Mouse (Mus musculus): ENCODE data around the gene Kmo. TPM values are rescaled to one million over a fixed set of nuclear protein-coding genes. Genes with fewer than 3 reads are reported as not detected.
A peak's percentile ranks its signal among the peaks of the same experiment; 100 is the strongest.

Gene Kmo
- total RNA-seq, 1 experiment from 2014 or later = 0.43 TPM

DNA sequence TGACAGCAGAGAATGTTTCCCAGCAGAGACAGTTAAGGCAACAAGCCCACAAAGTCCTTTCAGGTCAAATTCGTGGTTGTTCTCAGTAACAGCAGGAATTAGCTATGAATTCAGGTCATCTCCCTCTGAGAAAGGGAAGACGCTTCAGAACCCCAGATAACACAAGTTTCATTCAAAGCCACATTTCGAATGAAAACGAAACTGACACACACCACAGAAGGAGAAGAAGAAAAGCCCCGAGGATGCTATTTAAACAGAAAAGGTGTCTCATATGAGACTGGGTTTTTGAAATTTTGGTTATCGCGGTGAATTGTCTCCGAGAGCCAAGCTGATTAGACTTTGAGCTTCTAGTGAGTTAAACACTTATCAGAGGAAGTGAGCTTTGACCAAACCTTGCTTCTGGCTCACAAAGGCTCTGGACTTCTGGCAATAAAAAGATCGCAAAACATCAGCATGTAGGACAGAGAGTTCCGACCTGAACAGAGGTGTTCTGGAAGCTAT is 11.6 kb downstream of the Kmo start:
- DNase-seq = no peak

- no peak for DNase-seq
Measured at GRCm38 (mm10) chr1:175632470-175632869, 12.3 kb downstream of the Kmo start.

- DNase-seq = no peak
Measured at GRCm38 (mm10) chr1:175637677-175638076, 17.5 kb downstream of the Kmo start.

- no peak for DNase-seq
Measured at GRCm38 (mm10) chr1:175639072-175639471, 18.9 kb downstream of the Kmo start.

DNA sequence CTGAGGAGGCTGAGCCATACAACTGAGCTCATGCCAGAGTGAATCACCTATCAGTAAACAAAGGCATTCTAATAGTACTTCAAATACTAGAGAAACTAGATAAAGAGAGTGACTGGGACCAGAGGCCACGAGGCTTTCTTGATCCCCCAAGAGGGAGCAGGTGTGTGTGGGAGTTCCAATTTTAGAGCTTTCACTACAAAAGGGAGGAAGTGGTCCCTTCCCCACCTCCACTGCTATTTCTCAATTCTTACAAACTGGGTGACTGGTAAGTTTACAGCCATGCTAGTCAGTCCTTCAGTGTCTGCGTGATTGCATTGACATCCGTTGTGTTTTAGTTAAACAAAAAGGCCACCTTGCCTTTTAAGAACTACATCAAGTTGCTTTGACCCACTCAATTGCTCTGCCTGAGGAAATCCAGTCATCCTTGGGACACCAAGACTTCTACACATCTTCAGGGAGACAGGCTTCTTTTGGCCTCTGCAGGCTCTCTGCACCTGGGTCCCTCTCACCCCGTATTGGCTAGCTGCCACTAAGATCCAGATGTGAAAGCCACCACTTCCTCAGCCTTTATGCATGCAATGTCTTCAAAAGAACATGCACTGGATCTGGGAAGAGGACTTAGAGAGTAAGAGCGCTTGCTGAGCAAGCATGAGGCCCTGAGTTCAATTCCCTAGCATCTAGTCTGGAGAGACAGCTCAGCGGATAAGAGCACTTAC is 20.4 kb downstream of the Kmo start:
- DNase-seq = no peak

DNA sequence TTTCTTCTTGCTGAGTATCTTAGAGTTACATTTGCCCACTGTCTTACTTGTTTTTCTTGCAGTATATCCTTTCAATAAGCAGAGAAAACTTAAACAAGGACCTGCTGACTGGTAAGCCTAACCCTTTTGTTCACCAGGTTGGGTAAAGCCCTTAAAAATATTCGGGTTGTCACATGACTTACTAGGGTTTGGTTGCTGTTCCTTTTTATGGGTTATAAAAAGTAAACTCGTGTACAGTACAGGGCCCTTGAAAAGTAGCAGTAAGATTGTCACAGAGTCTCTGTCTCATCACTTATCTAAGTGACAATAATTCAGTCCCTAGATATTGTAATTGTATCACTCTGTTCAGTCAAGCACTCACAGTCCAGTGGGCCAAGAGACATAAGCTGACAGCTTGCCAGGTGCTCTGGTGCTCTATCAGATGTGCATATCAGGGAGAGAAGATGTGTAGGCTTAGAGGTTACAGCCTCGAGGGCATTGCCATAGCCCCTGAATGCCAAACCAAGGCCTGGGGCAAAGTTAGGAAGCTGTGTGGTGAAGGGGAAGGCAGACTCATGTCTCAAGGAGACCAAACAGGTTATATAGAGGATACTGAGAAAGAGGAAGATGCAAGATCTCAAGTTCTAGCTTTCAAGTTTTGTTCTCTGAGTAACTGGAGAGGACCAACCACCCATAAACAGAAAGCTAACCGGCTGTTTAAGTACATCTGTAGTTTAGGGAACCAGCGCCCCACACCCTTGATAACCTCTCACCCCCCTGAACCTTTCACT is 23.5 kb downstream of the Kmo start:
- DNase-seq = no peak

GRCm38 (mm10) chr1:175646952-175647351 is 26.8 kb downstream of the Kmo start:
- DNase-seq = no peak

DNA sequence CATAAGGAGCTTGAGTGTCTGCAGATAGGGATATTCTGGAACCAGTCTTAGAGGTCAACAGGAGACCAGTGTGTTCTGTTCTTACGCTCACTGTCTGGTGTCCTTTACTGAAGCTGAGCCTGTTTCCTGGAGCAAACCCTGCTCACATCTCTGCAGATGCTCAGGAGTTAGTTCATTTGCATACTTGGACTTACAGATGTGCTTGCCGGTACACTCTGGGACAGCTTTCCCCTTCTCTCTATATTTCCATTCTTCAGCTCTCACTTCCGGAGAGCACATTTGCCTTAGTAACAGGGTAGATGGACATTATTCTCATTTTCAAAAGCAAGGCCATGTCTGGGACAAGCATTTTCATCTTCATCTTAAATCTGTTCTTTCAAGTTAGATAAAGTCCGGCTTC is 28.4 kb downstream of the Kmo start:
- DNase-seq = no peak

DNA sequence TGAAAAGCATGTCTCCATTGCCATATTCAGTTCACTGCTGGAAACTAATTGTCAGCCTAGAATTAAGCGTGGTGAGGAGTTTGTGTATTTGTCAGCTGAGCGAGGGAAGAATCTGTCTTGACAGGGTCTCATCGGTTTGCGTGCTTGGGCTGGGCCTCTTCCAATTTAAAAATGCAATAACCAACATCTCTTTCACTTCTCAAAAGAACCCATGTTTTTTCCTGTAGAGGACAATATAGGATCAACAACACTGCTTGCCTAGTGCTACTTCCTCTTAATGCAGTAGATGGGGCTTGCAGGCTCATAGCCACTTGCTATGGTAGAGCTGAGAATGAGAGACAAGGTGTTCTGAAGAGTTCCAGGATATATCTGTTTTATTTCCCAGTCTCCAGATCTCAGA is 39.7 kb downstream of the Kmo start:
- DNase-seq = no peak

DNA sequence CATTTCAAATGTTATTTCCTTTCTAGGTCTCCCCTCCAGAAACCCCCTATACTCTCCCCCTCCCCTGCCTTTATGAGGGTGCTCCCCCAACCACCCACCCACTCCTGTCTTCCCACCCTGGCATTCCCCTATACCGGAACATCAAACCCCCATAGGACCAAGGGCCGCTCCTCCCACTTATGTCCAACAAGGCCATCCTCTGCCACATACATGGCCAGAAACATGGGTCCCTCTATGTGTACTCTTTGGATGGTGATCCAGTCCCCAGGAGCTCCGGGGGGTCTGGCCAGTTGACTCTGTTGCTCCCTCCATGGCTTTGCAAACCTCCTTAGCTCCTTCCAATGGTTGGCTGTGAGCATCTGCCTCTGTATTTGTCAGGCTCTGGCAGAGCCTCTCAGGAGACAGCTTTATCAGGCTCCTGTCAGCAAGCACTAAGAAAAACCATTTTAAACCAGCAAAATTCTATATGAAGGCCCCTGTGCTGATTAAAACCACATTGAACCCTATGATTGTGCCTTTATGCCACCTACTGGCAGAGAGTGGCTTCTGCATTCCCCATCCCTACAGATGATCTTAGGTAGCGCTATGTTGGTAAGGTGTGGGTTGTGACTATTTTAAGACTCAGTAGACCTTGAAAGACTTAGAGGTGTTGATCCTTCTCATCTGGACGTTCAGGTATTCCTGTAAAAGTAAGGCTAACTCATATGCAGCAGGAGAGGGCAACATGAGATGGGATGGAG is 48.7 kb downstream of the Kmo start:
- DNase-seq = no peak

DNA sequence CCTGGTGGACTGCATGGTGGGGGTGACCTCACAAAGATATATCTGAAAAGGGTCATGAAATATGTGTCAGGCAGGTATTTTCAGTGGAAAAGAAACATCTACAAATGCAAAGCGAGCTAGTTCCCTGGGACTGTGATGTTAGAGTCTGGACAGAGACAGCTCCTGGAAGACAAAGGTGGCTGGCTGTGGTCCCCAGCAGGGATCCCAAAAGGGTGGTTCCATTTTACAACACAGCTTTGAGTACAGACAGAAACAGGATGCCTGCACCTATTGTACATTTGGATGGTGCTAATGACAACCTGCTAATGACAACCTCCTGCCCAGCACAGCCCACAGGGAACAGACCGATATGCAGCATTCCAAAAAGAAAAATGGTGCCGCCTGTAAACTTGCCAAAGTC is 49.3 kb downstream of the Kmo start:
- no peak for DNase-seq

- no peak for DNase-seq
Measured at GRCm38 (mm10) chr1:175670042-175670441, 49.9 kb downstream of the Kmo start.

DNA sequence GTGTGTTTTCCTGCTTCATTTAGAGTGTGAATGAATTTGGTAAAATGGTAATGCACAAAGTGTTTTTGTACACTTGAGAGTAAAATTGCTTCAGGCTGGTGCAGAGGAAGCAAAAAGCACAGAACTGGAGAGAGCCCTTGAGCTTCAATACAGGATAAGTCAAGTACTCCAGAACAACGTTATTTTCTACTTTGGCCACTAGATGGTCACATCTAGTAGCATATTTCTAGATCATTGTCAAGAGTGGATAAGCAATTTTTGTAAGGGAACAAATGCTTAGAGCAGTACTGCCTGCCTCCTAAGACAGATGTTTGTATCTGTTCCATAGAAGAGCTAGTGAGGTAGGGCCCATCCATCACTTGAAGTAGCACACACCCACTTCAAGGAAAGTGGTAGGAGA is 51.4 kb downstream of the Kmo start:
- DNase-seq = no peak

DNA sequence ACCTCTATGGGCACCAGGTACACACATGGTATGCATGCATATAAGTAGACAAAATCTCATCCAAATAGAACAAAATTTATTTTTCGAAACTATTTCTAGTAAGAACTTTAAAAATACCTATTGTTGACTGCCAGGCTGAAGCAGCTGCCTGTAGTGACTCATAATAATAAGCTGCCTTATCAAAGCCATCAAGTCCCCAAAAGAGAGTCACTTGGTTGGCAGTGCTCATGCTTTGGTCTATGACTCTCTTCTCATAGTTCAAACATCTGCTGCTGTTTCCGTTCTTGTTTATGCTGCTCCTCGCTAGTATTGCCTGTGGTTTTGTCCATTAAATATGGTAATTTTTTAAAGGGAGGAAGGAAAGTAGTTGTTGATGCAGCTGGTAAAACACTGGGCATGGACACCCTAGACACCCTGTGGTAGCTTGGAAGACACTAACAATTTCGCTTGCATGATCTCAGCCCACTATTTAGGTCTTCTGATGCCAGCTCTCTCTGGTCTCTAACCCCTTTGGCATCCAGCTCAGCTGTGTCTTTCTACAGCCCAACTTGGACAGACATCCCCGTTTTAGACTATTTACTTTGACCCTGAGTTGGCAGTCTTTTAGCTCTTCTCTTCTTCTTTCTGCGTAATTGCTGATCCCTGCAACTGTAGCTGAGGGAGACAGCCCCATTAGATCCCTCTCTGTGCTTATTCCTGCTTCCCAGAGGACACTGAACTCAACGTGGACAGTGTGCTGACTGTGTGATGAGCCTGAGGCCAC is 53.6 kb downstream of the Kmo start:
- DNase-seq = no peak

DNA sequence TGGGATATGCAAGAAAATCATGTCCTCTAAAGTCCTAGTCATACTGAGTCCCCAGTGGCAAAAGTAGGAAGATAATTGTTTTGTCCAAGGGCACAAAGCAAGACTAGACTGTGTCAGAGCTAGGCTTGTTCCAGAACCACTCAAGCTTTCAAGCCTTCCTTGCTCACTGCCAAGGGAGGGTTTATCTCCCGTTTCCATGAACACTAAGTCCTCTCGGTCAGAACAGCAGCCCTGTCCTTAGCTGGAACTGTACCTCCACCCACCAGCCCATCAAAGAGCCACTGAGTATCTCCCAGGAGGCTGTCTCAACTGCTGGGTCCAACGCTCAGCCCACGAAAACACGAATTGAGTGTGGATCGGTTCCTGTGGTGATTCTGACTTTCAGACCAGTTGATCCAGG is 54.9 kb downstream of the Kmo start:
- no peak for DNase-seq

GRCm38 (mm10) chr1:175677459-175677858 is 57.3 kb downstream of the Kmo start:
- DNase-seq = no peak

- no peak for DNase-seq
Measured at GRCm38 (mm10) chr1:175680995-175681394, 60.8 kb downstream of the Kmo start.

DNA sequence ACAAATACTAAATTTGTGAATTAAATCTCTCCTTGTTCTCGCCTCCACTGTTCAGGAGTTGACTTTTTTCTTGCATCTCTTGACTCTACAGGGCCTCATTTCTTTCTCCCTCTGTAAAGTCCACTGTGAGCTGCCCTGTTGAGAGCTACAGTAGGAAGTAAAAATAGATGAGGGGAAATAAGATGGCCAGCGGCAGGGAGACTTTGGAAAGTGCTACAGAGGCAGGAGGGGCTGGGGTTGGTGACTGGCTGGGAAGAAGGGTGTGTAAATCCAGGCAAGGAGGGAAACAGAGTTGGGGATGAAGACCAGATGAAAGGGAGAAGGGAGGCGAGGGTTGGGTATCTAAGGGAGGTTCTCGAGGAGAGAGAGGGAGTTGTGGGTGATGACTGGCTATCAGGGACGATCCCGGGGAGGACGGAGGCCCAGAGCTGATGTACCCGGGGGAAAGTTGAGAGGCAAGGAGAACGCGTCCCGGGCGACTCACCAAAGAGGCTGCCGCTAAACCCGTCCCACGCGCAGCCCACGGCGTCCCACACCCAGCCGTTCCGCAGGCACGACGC is 71.6 kb downstream of the Kmo start:
- no peak for DNase-seq

DNA sequence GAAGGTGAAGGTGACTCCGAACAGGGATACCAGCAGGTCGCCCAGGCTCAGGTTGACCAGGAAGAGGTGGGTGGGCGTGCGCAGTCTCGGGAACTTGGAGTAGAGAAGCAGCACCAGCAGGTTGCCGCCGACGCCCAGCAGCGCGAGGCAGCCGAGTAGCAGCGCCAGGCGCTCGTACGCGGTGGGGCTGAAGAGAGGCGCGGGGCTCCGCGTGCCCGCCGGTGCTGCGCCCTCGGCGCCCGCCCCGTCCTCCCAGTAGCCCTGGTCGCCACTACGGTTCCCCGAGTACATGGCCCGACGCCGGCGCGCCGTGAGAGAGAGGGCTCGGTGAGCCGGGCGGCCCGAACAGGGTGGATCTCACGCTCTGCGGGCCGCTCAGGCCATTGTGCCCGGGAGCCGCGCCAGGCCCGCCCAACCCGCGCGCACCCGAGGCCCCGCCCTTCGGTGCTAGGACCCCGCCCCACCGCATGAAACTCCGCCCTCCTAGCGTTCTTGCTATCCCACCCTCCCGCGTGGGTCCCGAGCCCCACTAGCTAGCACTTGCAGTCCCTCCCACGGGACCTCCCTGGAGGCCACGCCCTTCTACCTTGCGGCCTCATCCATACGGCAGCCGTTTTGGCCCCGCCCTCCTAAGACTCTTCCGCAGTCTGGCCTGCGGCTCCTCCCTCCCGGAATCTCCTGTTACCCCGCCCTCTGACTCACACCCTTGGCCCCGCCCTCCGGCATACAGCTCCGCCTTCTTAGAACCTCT is 72.2 kb downstream of the Kmo start, which contains the start of the genes Opn3 and Chml:
Opn3 (minus strand) TSS at position 531 of the 751 bp plus-strand sequence.
Chml (minus strand) TSS at position 656 of the 751 bp plus-strand sequence.
- DNase-seq = peak; percentile 99

DNA sequence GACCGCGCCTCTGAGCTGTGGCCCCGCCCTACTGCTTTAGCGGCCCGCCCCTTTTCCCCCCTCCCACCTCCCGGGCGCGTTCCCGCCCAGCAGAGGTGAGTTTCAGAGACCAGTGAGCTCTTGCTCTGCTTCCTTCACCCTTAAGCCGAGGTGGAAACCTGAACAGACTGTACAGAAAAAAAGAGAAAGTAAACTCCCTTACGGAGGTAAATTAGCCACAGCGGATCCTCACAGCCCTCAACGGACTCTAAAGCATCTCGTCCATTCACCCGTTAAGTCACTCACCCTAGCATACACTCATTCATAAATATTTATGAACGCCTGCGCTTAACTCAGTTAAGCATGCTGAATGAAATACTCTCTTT is 72.8 kb downstream of the Kmo start:
- DNase-seq = no peak

DNA sequence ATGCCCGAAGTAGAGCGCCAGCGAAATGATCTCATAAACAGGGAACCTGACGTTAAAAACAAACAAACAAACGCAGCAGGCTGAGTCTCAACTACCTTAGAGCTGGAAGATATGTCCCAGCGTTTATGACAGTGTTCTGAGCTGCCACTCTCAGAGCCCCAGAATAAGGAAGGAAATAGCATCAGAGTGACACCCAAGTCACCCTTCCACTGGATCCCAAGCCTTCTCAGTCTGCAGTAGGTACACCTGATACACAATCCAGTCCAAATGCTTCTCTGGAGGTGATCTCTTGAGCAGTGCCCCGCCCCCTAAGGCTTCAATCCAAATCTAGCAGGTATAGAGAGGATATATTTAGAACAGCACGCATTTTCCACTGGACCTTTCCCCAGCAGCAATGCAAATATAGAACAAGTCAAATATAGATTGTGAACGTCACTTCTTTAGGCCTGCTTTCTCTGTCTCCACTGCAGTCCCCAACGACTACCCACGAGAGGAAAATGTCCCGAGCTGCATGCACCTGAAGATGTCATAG is 73.3 kb downstream of the Kmo start:
- no peak for DNase-seq

All from adrenal gland, postnatal 25 days (tissue).